Comparison of ENCODE assay signal across 12 mouse cellular contexts in genomic region chr6:125154550-125154949, GRCm38 (mm10). TPM values are rescaled to one million over a fixed set of nuclear protein-coding genes. Genes with fewer than 3 reads are reported as not detected.
DNase-seq lines count a peak whose midpoint lies in the region; ATAC-seq and TF ChIP-seq lines count a peak whose summit lies in the region.
"Had no signal": no experiment of that assay in that cellular context is flagged by ENCODE, and none has a peak within 500 bp of the region (broad histone marks: within the 10 kb centered on the region; RNA-seq: fewer than 3 reads in every experiment).

No protein-coding gene starts in this region.

- no peak overlapping the region for H3K9ac ChIP-seq in stomach, postnatal 0 days (ENCODE audit: low read length)
- H3K9ac ChIP-seq: embryonic facial prominence, embryonic 15.5 days; intestine, embryonic 15.5 days; limb, embryonic 12.5 days had no signal

- TF ChIP-seq CTCF in stomach, postnatal 0 days (IDR thresholded peaks at IDR 0.05; ENCODE audit: low read depth) = peak; percentile 68

- intact Hi-C loops in left cerebral cortex, postnatal 10 days (cut with DNase I) = no loop called here

- no peak overlapping the region for H3K27ac ChIP-seq in stomach, postnatal 0 days (replicated peaks)
- H3K27ac ChIP-seq: embryonic facial prominence, embryonic 15.5 days; intestine, embryonic 15.5 days; limb, embryonic 12.5 days had no signal

- TF ChIP-seq EP300 in stomach, postnatal 0 days (optimal IDR thresholded peaks at IDR 0.05) = no peak

- no peaks in the 10 kb centered on the region for H3K4me1 ChIP-seq in stomach, postnatal 0 days (replicated peaks; ENCODE audit: control insufficient read depth, insufficient read depth)
- H3K4me1 ChIP-seq: limb, embryonic 12.5 days had no signal

- DNase-seq in kidney, postnatal 10 days = peak; percentile 41
- no peak for DNase-seq in kidney, adult 11 months
- peak; percentile 17 for DNase-seq in urinary bladder, postnatal 14 days (ENCODE audit: low spot score)
- DNase-seq in urinary bladder, adult 2 months (ENCODE audit: low spot score) = no peak
- DNase-seq in brain, adult 2 months (ENCODE audit: low read depth, low spot score) = peak; percentile 82
- DNase-seq in stomach, postnatal 0 days (ENCODE audit: low spot score) = peak; percentile 52
- DNase-seq in left cerebral cortex, postnatal 10 days (ENCODE audit: extremely low spot score in 1 of 2, low spot score in 2 of 2) = no peak
- DNase-seq: adrenal gland, postnatal 10 days had no signal

- no peaks in the 10 kb centered on the region for H3K9me3 ChIP-seq in stomach, postnatal 0 days (ENCODE audit: control insufficient read depth, low read length)
- H3K9me3 ChIP-seq: embryonic facial prominence, embryonic 15.5 days; intestine, embryonic 15.5 days; limb, embryonic 12.5 days had no signal

- H3K4me2 ChIP-seq in stomach, postnatal 0 days (replicated peaks; ENCODE audit: low read depth) = no peak overlapping the region
- H3K4me2 ChIP-seq: embryonic facial prominence, embryonic 15.5 days; intestine, embryonic 15.5 days; limb, embryonic 12.5 days had no signal

- H3K36me3 ChIP-seq in stomach, postnatal 0 days (ENCODE audit: control insufficient read depth, insufficient read depth, low read length) = peaks cover 7% of the 10 kb centered on the region; the same call in 1 of the 2 replicates

- no peak overlapping the region for H3K4me3 ChIP-seq in stomach, postnatal 0 days (ENCODE audit: low read depth, low read length)
- H3K4me3 ChIP-seq: embryonic facial prominence, embryonic 15.5 days; intestine, embryonic 15.5 days; limb, embryonic 12.5 days had no signal

- no peak for ATAC-seq in stomach, postnatal 0 days (ENCODE audit: low FRiP score, low TSS enrichment)
- no peak for ATAC-seq in monocyte, adult 5-6 weeks (replicated peaks; ENCODE audit: insufficient number of reproducible peaks, low FRiP score, low TSS enrichment, poor library complexity, severe bottlenecking)
- ATAC-seq: intestine, embryonic 15.5 days had no signal

- H3K27me3 ChIP-seq in stomach, postnatal 0 days (ENCODE audit: control insufficient read depth, insufficient read depth, low read length) = no peaks in the 10 kb centered on the region
- H3K27me3 ChIP-seq: embryonic facial prominence, embryonic 15.5 days; intestine, embryonic 15.5 days; limb, embryonic 12.5 days had no signal

RNA-seq across cellular contexts. Expression of gene Iffo1, which starts 9.5 kb away (rescaled TPM):
- polyA plus RNA-seq in urinary bladder, adult 2 months (2012; rRNA removed) = 28.6 and 29.0 TPM in 2 replicates
- 4.4 and 5.7 TPM in 2 replicates for polyA plus RNA-seq in stomach, postnatal 0 days (2015; fragmentation: Nextera tagmentation; extraction: Ambion mirVana)
- total RNA-seq in monocyte, adult 5-6 weeks (2017) = 15.5 to 29.7 TPM (median 16.2 TPM) in 3 replicates
- total RNA-seq in left cerebral cortex, postnatal 10 days (2021) = 10 to 100 TPM; 38.7 to 40.2 TPM

RNA-seq across cellular contexts. Expression of gene Gapdh, which starts 11.7 kb away (rescaled TPM):
- polyA plus RNA-seq in urinary bladder, adult 2 months (2012; rRNA removed) = 2,278 and 2,316 TPM in 2 replicates
- 920 and 1,103 TPM in 2 replicates for polyA plus RNA-seq in stomach, postnatal 0 days (2015; fragmentation: Nextera tagmentation; extraction: Ambion mirVana)
- 353 to 432 TPM (median 359 TPM) in 3 replicates for total RNA-seq in monocyte, adult 5-6 weeks (2017)
- 1,000 to 10,000 TPM; 1,896 to 1,966 TPM for total RNA-seq in left cerebral cortex, postnatal 10 days (2021)

RNA-seq across cellular contexts. Expression of gene Nop2, which starts 22.8 kb away (rescaled TPM):
- 23.1 TPM in 2 replicates for polyA plus RNA-seq in urinary bladder, adult 2 months (2012; rRNA removed)
- 25.0 and 26.6 TPM in 2 replicates for polyA plus RNA-seq in stomach, postnatal 0 days (2015; fragmentation: Nextera tagmentation; extraction: Ambion mirVana)
- 15.9 to 23.8 TPM (median 23.2 TPM) in 3 replicates for total RNA-seq in monocyte, adult 5-6 weeks (2017)
- 10 to 100 TPM; 32.4 to 35.6 TPM for total RNA-seq in left cerebral cortex, postnatal 10 days (2021)

RNA-seq across cellular contexts. Expression of gene Ncapd2, which starts 37.0 kb away (rescaled TPM):
- polyA plus RNA-seq in urinary bladder, adult 2 months (2012; rRNA removed) = 17.3 and 24.3 TPM in 2 replicates
- 15.3 and 16.6 TPM in 2 replicates for polyA plus RNA-seq in stomach, postnatal 0 days (2015; fragmentation: Nextera tagmentation; extraction: Ambion mirVana)
- 17.6 to 79.8 TPM (median 33.5 TPM) in 3 replicates for total RNA-seq in monocyte, adult 5-6 weeks (2017)
- 10 to 100 TPM; 31.7 to 32.7 TPM for total RNA-seq in left cerebral cortex, postnatal 10 days (2021)

RNA-seq across cellular contexts. Expression of gene Mrpl51, which starts 37.1 kb away (rescaled TPM):
- polyA plus RNA-seq in urinary bladder, adult 2 months (2012; rRNA removed) = 69.8 and 72.9 TPM in 2 replicates
- 196 and 211 TPM in 2 replicates for polyA plus RNA-seq in stomach, postnatal 0 days (2015; fragmentation: Nextera tagmentation; extraction: Ambion mirVana)
- total RNA-seq in monocyte, adult 5-6 weeks (2017) = 20.1 to 33.9 TPM (median 25.9 TPM) in 3 replicates
- 10 to 100 TPM; 70.1 to 78.7 TPM for total RNA-seq in left cerebral cortex, postnatal 10 days (2021)

Comparison
In these comparisons a context has a peak if more than half of its experiments do, and no peak if none do; other contexts are left out.
1. DNase-seq: peak in kidney, postnatal 10 days (single experiment), urinary bladder, postnatal 14 days (single experiment), brain, adult 2 months (single experiment) and stomach, postnatal 0 days (single experiment); none in kidney, adult 11 months (single experiment), urinary bladder, adult 2 months (single experiment) and left cerebral cortex, postnatal 10 days (0 of 2).